Mouse (Mus musculus): ENCODE results near the gene Itpkc.
"Not testable (repeated sequence)": the region's sequence is repeated elsewhere in the genome, so short reads cannot be mapped to it uniquely, and the experiment has no call there.

Itpkc gene
- long read RNA-seq, experiment 1, partial matches to known transcripts, result 1 of 11 reads
- long read RNA-seq, experiment 1, other reads (novel, unspliced or antisense), result 7 of 11 reads
- long read RNA-seq, experiment 2, partial matches to known transcripts, result 3 of 7 reads
- long read RNA-seq, experiment 2, other reads (novel, unspliced or antisense), result 1 of 7 reads

DNA sequence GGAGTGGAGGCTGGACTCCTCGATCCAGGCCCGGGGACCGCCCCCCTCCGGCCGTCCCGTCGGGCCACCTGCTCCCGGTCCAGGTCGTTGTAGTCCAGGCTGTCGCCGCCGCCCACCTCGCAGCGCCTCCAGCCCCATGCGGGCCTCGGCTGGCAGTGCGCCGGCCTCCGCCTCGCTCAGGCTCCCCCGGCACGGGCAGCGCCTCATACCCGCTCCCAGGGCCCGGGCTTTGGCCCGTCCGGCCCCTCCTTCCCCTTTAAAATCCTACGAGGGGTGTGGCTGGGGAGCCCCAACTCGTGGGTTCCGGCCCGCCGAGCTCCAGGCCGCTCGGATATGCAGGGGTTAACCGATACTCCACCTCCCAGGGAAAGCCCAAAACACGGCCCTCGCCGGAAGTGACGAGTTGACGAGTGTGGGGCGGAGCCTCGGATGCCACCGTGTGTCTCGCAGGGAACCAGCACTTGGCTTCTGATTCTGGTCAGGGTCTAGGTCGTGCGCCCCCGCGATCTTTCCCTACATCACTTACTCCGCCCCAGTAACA, at the start of gene Itpkc:
Gene Itpkc, minus strand, starts transcription at position 381 of the 541 bp plus-strand sequence.
- intact Hi-C loops (cut with DNase I), result loop anchor here (1.0 to 5.0 kb wide), 2 partner anchors 32 to 61 kb away; partner anchors contain the start of genes Egln2 and Snrpa

DNA sequence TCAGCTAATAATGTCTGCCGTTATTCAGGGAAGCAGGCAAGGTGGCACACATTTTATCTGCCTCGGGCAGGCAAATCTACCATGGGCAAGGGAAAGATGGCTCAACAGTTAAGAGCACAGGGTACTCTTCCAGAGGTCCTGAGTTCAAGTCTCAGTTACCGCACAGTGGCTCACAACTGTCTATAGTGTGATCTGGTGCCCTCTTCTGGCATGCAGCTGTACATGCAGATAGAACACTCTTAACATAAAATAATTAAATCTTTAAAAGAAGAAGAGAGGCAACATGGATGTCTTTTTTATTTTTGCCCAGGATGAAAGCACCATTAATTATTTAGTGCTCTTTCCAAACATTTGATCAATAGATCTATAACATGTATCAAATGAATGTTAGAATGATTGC, 48.7 kb upstream of the Itpkc start:
- intact Hi-C loops (cut with DNase I), result no loop called here

DNA sequence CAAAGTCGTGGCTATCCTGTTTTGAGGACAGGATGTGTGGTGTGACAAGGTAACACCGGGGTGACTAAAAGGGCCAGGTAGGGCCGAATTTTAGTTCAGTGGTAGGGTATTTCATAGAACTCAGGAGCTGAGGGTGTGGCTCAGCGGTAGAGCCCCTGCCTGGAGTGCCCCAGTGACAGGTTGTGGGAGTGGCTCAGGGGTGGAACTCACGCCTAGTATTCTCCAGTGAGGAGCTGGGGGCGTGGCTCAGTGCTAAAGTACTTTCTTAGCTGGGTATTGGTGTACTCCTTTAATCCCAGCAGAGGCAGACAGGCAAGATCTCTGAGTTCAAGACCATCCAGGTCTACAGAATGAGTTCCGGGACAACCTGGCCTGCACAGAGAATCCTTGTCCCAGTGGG, 47.6 kb upstream of the Itpkc start:
- intact Hi-C loops (cut with DNase I), result no loop called here

DNA sequence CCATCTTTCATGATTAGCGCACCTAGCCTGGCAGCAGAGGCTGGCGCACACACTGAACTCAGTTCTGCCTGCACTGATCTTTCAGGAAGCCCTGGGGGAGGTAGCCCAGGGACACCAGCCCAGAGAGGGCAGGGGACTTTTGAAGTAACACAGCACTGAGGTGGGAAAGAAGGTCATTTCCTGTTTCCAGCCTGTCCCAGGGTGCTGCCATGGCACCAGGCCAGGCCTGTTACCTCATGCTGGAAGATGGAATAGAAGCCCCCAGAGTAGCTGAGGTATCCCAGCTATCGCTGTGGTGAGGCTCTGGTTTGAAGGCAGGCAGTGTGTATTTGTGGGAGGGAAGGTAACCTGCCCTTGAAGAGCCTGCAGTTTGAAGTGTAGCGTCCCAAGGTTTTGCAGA, 46.5 kb upstream of the Itpkc start:
- intact Hi-C loops (cut with DNase I), result no loop called here

DNA sequence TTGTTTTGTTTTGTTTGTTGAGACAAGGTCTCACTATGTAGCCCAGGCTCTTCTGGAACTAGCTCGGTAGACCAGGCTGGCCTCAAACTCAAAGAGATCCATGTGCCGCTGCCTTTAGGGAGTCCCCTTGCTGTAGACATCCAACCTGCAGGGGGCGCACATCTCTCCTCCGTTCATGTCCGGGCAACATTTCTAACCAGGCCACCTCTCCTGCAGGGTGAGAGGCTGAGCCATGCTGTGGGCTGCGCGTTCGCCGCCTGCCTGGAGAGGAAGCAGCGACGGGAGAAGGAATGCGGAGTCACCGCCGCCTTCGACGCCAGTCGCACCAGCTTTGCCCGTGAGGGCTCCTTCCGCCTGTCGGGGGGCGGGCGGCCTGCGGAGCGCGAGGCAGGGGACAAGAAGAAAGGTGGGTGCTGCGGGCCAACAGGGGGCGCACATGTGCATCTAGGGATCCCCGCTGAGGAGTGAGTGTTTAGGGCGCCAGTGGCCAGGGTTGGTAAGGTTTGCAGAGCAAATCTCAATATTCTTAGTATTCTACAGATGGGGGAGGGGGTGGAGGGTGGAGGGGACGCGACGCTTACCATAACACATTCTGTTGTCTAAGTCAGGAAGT, 45.4 kb upstream of the Itpkc start:
- intact Hi-C loops (cut with DNase I), result no loop called here

DNA sequence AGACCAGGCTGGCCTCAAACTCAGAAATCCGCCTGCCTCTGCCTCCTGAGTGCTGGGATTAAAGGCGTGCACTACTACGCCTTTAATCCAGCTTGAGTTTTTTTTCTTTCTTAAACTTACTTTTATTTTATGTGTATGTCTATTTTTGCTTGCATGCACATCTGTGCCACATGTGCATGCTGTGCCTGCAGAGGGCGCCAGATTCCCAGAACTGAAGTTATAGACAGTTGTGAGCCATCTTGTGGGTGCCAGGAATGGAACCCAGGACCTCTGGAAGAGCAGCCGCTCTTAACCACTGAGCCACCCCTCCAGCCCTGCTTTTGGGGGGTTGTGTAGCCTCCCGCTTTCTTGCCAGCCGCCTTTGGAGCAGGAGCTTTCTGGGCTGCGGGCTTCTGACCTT, 43.0 kb upstream of the Itpkc start:
- intact Hi-C loops (cut with DNase I), result no loop called here

DNA sequence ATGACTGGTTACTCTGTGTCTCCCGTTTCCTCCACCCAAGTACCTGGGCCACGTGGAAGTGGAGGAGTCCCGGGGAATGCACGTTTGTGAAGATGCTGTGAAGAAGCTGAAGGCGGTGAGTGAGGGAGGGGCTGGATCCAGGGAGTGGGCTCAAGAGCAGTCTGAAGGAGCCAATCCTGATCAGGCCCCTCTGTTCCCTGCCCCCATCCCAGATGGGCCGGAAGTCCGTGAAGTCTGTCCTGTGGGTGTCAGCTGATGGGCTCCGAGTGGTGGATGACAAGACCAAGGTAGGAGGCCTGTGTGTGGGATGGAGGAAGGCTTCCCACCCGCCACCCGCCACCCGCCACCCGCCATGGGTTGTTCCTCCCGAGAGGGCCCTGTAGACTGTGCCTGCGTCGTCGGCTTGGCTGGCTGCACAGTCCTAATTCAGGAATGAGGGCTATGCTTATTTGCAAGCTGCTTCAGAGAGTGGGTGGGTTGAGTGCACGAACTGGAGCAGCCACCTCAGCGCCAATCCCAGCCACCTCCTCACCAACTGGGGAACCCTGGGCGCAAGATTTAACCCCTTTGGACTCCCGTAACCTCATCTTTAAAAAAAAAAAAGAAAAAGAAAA, 38.2 kb upstream of the Itpkc start:
- intact Hi-C loops (cut with DNase I), result no loop called here

DNA sequence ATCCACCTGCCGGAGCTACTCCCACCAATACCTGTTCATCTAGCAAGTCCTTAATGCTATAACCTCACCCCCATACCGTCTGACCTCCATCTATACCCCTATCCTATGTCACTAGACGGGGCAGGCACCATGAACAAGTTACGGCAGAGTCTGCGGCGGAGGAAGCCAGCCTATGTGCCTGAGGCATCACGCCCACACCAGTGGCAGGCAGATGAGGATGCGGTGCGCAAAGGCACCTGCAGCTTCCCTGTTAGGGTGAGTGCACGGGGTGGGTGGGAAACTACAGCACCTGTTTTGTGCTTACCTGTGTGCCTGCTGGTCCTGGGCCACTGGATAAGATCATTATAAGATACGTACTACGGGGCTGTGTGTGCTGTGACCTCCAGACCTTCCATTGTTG, 36.3 kb upstream of the Itpkc start:
- intact Hi-C loops (cut with DNase I), result no loop called here

DNA sequence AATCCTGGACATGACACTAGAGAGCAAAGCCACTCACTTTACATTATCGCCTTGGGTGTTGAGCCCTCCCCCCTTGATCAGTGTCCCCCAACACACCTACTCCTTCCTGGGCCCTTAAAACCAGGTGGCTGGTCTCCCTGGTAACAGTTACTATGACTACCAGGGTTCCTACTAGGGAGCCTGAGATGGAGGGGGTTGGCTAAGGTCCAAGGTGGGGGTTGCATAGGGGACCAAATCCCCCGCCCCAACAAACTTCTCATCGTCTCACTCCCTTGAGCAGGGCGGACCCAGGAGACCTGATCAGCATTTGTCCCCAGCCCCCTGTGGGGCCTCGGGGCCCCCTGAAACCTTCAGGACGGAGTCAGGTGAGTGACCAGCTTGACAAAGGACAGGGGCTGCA, 33.4 kb upstream of the Itpkc start:
- intact Hi-C loops (cut with DNase I), result no loop called here

DNA sequence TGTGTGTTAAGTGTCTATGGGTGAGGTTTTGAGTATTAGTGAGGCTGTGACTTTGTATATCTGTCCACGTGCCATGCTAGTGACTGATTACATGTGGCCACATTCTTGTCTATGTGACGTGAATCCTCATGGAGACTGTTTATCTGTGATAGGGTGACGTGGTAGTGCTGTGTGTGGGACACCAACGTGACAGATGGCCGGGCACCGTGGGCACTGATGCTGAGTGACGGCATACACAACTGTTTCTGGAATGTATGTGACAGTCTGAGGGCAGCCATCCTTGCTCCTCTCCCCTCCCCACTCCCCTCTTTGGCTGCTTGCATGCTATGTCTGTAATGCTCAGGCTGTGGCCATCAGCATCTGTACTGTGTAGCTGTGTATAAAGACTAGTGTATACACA, 32.4 kb upstream of the Itpkc start:
- intact Hi-C loops (cut with DNase I), result no loop called here

DNA sequence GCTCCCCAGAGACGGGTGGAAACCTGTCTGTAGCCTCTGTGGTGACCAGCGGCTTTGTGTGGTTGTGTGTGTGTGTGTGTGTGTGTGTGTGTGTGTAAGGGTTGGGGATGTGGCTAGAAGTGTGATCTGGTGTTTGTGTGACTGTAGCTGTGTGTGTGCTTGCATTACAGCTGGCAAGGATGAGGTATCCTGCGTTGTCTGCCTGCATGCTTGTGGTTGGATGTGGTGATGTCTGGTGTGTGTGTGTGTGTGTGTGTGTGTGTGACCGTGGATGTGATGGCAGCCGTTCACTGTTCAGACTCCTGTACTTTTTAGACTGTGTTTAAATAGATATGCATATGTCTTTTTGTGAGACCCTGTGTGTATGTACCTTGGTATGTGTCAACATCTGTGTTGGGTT, 31.3 kb upstream of the Itpkc start:
- intact Hi-C loops (cut with DNase I), result no loop called here

DNA sequence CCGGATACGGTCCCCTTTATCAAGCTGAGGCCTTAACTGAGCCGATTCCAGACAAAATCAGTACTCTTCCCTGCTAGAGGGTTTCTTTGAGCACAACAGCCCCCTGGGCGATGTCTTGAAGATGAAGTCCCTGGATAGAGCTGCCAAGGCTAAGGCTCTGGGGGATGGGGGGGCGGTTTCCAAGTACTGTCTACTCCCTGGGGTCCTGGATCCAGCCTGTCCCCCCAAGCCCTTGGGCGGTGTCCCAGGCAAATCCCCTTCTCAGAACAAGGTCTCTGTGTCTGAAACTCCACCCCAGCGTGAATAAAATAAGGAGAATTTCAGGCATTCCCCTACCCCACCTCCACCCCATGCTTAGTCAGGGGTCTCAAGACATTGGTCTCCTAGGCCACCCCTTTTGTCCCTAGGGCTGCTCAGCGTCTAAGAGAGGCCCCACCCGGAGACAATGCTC, 30.8 kb upstream of the Itpkc start:
- intact Hi-C loops (cut with DNase I), result no loop called here

DNA sequence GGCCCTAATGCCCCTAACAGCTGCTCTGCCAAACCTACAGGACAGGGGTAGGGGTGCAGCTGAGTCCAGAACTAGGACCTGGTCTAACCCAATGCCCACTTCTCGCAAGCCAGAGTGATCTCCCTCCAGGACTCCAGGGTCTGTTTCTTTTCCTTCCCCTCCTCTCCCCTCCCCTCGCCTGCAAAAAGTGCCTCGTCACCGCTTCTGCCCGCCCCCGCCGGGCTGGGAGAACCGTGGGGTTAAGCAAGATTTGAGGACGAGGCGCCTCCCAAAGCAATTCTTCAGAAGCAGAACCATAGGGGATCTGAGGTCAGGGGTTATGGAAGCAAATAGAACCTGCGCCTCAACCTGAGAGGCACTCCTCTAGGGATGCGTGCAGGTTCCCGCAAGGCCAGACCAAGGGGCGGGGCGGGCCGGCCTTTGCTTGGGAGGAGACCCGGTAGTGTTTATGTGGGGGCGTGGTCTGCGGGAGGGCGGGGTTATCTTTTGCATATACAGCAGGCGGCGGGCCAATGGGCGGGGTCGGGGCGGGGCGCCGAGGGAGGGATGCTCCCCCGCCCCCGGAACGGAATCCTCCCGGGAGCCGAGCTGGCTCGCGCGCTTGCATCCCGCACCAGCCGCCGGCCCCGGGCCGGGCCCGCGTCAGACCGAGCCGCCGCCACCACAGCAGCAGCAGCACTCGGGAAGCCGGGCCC, 29.9 kb upstream of the Itpkc start, which contains the start of gene Numbl:
Gene Numbl, plus strand, starts transcription at position 229 of the 695 bp plus-strand sequence.
- intact Hi-C loops (cut with DNase I), result no loop called here

DNA sequence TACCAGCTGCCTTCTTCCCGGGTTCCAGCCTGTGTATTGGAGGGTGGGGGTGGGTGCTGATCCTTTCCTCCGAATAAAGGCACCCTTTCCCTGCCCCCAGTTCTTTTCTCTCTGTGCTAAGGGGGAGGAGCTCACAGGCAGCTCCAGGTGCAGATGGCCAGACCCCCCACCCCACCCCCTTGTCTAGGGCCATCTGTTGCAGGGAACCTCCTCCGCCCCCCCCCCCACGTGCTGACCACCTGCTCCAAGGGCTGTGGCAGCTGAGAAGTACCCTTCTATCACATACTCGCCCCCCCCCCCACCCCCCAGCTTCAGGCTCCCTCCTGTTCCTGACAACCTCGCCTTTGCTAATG, 29.4 kb upstream of the Itpkc start:
- intact Hi-C loops (cut with DNase I), result no loop called here

DNA sequence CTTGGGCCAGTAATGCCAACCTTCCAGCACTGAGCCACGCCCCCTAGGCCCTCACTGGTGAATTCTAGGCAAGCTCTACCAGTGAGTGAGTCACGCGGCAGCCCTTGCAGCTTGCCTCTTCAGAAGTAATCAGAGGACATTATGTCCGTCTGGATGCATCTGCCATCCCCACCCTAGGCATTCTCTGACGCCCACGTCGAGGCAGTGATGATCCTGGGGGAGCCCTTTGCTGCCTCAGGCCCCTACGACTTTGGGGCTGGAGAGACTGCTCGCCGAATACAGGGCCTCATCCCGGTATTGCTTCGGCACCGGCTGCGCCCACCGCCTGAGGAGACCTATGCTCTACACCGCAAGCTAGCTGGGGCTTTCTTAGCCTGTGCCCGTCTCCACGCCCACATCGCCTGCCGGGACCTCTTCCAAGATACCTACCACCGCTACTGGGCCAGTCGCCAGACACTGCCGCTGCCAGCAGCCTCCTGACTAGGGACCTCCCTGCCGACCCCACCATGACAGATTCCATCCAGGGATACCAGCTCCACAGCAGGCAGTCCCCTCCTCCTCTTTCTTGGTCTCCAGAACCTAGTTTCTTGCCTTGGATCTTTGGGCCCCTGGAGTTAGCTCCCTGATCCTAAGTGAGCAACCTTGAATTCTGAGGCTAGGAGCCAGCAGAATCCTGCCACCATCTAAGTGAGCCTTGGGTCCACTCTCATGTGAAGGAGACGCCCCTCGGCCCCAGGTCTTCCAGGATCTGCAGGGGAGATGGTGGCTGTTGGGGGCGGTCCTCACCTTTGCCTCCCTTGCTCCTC, 28.8 kb upstream of the Itpkc start:
- intact Hi-C loops (cut with DNase I), result no loop called here

DNA sequence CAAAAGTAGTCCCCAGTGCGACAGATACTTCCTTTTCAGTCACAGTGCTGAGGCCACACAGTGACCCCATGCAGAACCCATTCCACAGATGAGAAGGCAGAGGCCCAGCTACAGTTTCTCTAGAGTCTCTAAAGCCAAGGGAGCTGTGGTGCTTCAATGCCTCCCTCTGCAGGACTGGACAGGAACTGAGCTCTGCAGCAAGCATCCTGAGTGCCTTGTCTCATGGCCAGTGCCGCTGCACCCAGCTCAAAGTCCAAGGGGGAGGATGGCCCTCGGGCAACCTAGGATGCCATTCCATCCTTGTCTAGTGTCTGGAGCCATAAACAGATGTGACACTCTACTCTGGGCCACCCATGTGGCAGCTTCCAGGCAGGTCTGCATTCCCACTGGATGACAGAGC, 27.3 kb upstream of the Itpkc start:
- intact Hi-C loops (cut with DNase I), result no loop called here

DNA sequence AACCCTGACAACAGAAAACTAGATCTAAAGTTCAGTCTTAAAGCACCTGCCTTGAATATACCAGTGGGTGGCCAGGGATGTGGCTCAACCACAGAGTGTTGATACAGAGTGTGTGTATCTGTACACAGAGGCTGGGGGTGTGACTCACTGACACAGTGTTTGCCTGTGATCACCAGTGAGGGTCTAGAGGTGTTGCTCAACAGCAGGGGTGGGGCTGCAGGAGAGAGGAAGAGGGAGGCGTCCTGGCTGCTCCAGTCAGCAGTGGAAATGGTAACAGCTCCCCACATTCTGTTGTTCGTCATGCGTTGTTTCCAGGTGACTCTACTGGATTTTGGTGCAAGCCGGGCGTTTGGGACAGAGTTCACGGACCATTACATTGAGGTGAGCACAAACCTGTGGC, 23.5 kb upstream of the Itpkc start:
- intact Hi-C loops (cut with DNase I), result no loop called here

DNA sequence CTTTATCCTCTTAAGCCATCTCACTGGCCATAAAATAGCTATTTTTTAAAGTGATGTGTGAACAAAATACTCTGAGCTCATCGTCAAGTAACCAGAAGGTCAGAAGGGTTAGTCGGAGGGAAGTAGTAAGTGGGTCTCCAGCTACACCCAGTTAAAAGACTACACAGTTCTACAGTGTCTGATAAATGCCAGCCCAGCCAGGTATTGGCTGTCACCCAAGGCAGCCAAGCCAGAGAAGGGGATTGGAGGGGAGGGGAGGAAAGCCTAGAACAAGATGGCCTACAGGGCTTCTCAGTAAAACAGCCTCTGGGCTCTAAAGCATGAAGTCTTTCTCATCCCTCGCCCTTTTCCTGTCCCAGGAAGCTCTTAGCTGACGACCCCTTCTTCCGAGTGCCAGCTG, 21.5 kb upstream of the Itpkc start:
- intact Hi-C loops (cut with DNase I), result no loop called here

DNA sequence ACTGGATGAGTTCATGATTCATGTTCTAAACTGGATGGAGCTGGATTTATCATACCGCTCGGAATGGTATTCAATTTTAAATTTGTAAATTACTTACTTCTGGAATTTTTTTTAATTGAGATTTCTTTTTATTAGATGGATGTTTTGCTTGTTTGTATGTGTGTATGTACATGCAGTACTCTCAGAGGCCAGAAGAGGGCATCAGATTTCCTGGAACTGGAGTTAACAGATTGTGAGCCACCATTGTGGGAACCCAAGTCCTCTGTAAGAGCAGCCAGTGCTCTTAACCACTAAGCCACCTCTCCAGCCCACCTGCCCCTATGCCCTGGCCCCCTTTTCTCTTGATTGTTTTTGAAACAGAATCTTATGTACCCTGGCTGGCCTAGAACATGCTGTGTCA, 20.7 kb upstream of the Itpkc start:
- intact Hi-C loops (cut with DNase I), result no loop called here

DNA sequence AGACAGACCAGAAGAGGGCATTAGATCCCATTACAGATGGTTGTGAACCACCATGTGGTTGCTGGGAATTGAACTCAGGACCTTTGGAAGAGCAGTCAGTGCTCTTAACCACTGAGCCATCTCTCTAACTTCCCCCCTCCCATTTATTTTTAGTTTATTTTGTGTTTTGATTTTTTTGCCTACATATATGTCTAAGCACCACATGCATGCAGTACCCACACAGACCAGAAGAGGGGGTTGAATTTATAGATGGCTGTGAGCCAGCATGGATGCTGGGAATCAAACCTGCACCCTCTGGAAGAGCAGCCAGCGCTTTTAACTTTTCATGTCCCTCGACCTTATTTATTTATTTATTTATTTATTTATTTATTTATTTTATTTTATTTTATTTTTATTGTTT, 15.6 kb upstream of the Itpkc start:
- intact Hi-C loops (cut with DNase I), result not testable (repeated sequence)

DNA sequence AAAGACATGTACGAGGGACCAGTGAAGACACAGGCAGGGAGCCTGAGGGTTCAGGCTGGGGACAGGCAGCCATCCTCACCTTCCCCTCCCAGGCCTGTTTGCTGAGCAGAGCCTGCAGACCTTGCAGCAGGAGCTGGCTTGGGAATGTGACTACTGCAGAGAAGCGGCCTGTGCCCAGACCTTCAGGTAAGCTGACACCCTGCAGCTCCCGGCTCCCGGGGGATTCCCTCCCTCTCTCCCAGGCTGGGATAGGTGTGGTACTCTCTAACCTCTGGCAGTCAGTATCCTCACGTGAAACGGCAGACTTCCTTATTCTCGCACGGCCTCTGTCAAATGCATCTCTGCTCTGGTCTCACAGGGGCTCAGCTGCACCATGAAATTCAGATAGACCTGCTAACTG, 14.8 kb upstream of the Itpkc start:
- intact Hi-C loops (cut with DNase I), result no loop called here
